Mouse (Mus musculus): ENCODE measurements around the gene Cage1. TPM values are rescaled to one million over a fixed set of nuclear protein-coding genes. Genes with fewer than 3 reads are reported as not detected.

Cage1 gene
- polyA plus RNA-seq, 1 experiment from 2014 or later = 1.5 TPM

DNA sequence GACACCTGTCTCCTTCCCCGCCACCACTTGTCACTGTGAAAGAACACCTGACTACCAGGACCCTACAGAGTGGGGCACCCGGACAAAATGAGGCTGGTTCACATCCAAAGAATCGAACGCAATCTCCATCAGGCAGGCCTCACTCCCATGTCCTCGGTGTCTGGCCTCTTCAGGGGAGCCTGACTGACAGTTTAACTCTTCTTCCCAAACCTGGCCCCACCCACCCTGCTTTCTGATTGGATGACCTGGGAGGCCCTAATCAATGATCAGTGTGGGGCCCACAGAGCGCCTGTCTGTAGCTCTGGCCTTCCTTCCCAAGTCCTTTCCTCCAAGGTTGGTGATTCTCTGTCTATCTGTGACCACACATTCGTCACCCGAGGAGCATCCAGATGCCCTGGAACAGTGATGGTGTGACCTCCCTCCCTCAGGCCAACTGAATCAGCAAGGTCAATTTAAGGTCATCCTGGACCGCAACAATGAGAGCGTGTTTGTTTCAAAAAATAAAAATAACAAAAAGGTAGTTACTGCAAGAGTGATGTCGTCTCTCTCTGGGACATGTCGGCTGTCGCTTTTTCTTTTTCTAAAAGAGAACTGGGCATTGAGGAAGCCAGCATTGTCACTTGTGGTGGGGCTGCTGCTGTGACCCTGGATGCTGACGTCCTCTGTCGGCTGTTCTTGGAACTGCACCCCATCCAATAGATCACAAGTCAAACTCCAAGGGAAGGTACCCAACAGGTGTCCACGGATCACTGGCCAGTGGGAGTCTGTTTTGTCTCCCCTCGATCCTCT, 71.5 kb downstream of the Cage1 start:
- TF ChIP-seq CTCF (IDR thresholded peaks at IDR 0.05) (peak; percentile 53), EP300 (IDR thresholded peaks at IDR 0.05) (no peak)
- H3K27ac ChIP-seq (ENCODE audit: low read length) = no peak overlapping the region
- ATAC-seq (no peak), DNase-seq (ENCODE audit: low spot score) (no peak)
- no peak overlapping the region for H3K4me3 ChIP-seq (ENCODE audit: low read depth, low read length)
- no peaks in the 10 kb centered on the region for H3K9me3 ChIP-seq (ENCODE audit: low read length)
- 56% methylated on average over 17 of the region's 17 CpGs for WGBS
- H3K36me3 ChIP-seq (ENCODE audit: insufficient read depth, low read length) = no peaks in the 10 kb centered on the region
- no peaks in the 10 kb centered on the region for H3K27me3 ChIP-seq (replicated peaks; ENCODE audit: insufficient read depth, low read length)
- peaks cover 5% of the 10 kb centered on the region; the same call in 1 of the 2 replicates for H3K4me1 ChIP-seq (ENCODE audit: insufficient read depth, low read depth, low read length)
- no peak overlapping the region for H3K4me2 ChIP-seq (replicated peaks; ENCODE audit: low read depth, low read length)
- H3K9ac ChIP-seq (replicated peaks; ENCODE audit: low read depth) = no peak overlapping the region

DNA sequence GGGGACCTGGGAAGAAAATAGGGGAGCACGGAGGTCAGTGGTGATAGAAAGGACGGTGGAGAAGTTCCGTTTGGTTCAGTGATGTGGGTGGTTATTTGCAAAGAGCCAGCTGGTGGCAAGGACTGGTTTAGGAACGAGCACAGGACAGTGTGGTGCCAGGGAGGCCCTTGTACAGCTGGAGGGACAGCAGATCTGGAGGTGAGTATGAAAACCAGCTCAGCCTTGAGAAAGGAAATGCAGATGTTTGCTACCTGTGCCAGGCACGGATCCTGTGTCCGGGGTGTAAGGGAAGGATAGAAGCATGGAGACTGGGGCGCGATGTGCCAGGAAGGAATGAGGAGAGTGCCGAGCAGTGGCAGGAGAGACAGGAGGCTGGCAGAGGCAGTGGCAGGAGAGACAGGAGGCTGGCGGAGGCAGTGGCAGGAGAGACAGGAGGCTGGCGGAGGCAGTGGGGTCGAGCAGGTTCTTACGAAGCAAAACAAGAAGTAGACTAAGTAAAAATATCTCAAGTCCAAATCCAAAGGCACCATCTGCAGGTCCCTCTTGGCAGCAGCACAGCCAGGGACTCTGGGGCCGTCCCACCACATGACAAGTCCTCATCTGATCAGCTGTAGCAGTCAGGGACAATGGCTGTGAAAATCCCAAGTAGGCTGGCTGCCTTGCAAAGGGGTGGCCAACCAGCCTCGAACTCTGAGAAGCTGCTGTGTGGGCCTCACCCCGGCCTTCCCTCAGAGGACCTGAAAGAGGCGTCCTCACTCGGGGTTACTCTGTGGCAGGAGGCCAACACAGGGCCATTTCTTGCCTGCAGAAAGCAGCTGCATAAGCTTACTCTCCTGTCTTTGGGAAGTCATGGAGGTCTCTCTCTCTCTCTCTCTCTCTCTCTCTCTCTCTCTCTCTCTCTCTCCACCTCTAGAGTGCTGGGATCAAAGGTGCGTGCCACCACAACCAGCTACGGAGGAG, 72.5 kb downstream of the Cage1 start:
- Histone ChIP-seq H3K27me3 (replicated peaks; ENCODE audit: insufficient read depth, low read length) (no peaks in the 10 kb centered on the region), H3K27ac (ENCODE audit: low read length) (peak overlapping the region; percentile 43), H3K4me3 (ENCODE audit: low read depth, low read length) (peak overlapping the region; percentile 35), H3K9me3 (ENCODE audit: low read length) (no peaks in the 10 kb centered on the region), H3K4me2 (replicated peaks; ENCODE audit: low read depth, low read length) (peak overlapping the region; percentile 59), H3K4me1 (ENCODE audit: insufficient read depth, low read depth, low read length) (peaks cover 5% of the 10 kb centered on the region; the same call in 1 of the 2 replicates), H3K36me3 (ENCODE audit: insufficient read depth, low read length) (no peaks in the 10 kb centered on the region), H3K9ac (replicated peaks; ENCODE audit: low read depth) (0 out of 2 replicates have a peak overlapping the region, but pooled peaks have one; percentile 16)
- no peak for DNase-seq (ENCODE audit: low spot score)
- no peak for ATAC-seq
- WGBS = 35% methylated on average over 20 of the region's 20 CpGs
- TF ChIP-seq CTCF (IDR thresholded peaks at IDR 0.05) (no peak), EP300 (IDR thresholded peaks at IDR 0.05) (no peak)

GRCm38 (mm10) chr13:37963354-37964007, 73.4 kb downstream of the Cage1 start:
- peak; percentile 97 for DNase-seq (ENCODE audit: low spot score)

DNA sequence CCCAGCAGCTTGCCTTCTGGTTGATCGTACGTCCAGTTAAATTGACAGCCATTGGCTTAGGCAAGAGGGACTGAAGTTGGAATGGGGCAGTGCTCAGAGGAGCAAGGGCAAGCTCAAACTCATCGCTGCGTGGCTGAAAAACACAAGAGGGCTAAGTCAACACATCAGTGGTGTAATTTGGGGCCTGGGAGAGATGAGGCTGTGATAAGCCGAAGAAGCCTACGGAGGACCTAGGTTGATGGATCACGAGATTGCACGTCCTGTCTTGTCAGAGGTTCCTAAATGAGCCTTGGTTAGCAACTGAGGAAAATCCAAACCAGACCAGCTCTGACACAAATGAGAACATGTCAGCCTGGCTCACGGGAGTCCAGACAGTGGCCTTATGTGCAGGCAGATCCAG, 74.3 kb downstream of the Cage1 start:
- H3K4me1 ChIP-seq (ENCODE audit: insufficient read depth, low read depth, low read length) = peaks cover 2% of the 10 kb centered on the region; the same call in 1 of the 2 replicates
- H3K36me3 ChIP-seq (ENCODE audit: insufficient read depth, low read length) = no peaks in the 10 kb centered on the region
- no peaks in the 10 kb centered on the region for H3K27me3 ChIP-seq (replicated peaks; ENCODE audit: insufficient read depth, low read length)
- 77% methylated on average over 9 of the region's 9 CpGs for WGBS
- ATAC-seq (no peak), DNase-seq (ENCODE audit: low spot score) (no peak)
- no peak overlapping the region for H3K9ac ChIP-seq (replicated peaks; ENCODE audit: low read depth)
- no peaks in the 10 kb centered on the region for H3K9me3 ChIP-seq (ENCODE audit: low read length)
- no peak overlapping the region for H3K4me3 ChIP-seq (ENCODE audit: low read depth, low read length)
- H3K27ac ChIP-seq (ENCODE audit: low read length) = no peak overlapping the region
- TF ChIP-seq CTCF (IDR thresholded peaks at IDR 0.05) = no peak
- no peak for TF ChIP-seq EP300 (IDR thresholded peaks at IDR 0.05)
- no peak overlapping the region for H3K4me2 ChIP-seq (replicated peaks; ENCODE audit: low read depth, low read length)

More at GRCm38 (mm10) chr13:37963354-37964007, 73.4 kb downstream of the Cage1 start:
- 4% methylated on average over 12 of the region's 12 CpGs for WGBS
- peak overlapping the region; percentile 43; the same call in 1 of the 2 replicates for H3K27ac ChIP-seq (ENCODE audit: low read length)
- no peaks in the 10 kb centered on the region for H3K36me3 ChIP-seq (ENCODE audit: insufficient read depth, low read length)
- peak; percentile 43 for ATAC-seq
- H3K9ac ChIP-seq (replicated peaks; ENCODE audit: low read depth) = no peak overlapping the region; the same call in 1 of the 2 replicates
- no peaks in the 10 kb centered on the region for H3K27me3 ChIP-seq (replicated peaks; ENCODE audit: insufficient read depth, low read length)
- peaks cover 5% of the 10 kb centered on the region; the same call in 1 of the 2 replicates for H3K4me1 ChIP-seq (ENCODE audit: insufficient read depth, low read depth, low read length)
- TF ChIP-seq CTCF (IDR thresholded peaks at IDR 0.05) (peak; percentile 94), EP300 (IDR thresholded peaks at IDR 0.05) (peak; percentile 56)
- H3K4me2 ChIP-seq (replicated peaks; ENCODE audit: low read depth, low read length) = peak overlapping the region; percentile 59
- H3K9me3 ChIP-seq (ENCODE audit: low read length) = no peaks in the 10 kb centered on the region
- H3K4me3 ChIP-seq (ENCODE audit: low read depth, low read length) = peak overlapping the region; percentile 35

DNA sequence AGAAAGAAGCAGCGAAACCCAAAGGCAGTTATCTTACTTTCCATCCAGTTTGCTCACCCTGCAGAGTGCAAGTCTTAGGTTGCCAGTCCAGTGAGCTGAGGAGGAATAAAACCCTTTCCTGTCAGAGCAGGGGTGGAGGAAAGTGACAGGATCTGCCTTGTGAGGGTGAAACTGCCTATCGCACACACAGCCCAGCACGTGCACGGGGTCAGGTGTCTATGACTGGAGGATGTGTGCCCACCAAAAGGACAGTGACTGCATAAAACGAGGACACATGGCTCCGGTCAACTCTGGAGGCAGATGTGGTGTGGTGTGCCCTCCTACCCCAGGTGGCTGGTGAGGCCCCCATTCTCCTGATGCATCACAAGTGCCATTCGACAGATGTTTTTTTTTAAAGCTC, 76.9 kb downstream of the Cage1 start:
- no peak overlapping the region for H3K27ac ChIP-seq (ENCODE audit: low read length)
- no peaks in the 10 kb centered on the region for H3K4me1 ChIP-seq (ENCODE audit: insufficient read depth, low read depth, low read length)
- DNase-seq (ENCODE audit: low spot score) = no peak
- 77% methylated on average over 7 of the region's 7 CpGs for WGBS
- no peak overlapping the region for H3K9ac ChIP-seq (replicated peaks; ENCODE audit: low read depth)
- H3K4me3 ChIP-seq (ENCODE audit: low read depth, low read length) = no peak overlapping the region
- no peaks in the 10 kb centered on the region for H3K36me3 ChIP-seq (ENCODE audit: insufficient read depth, low read length)
- H3K4me2 ChIP-seq (replicated peaks; ENCODE audit: low read depth, low read length) = no peak overlapping the region
- H3K27me3 ChIP-seq (replicated peaks; ENCODE audit: insufficient read depth, low read length) = no peaks in the 10 kb centered on the region
- ATAC-seq = no peak
- H3K9me3 ChIP-seq (ENCODE audit: low read length) = no peaks in the 10 kb centered on the region
- TF ChIP-seq CTCF (IDR thresholded peaks at IDR 0.05) (no peak), EP300 (IDR thresholded peaks at IDR 0.05) (no peak)
